In the genomic region with DNA sequence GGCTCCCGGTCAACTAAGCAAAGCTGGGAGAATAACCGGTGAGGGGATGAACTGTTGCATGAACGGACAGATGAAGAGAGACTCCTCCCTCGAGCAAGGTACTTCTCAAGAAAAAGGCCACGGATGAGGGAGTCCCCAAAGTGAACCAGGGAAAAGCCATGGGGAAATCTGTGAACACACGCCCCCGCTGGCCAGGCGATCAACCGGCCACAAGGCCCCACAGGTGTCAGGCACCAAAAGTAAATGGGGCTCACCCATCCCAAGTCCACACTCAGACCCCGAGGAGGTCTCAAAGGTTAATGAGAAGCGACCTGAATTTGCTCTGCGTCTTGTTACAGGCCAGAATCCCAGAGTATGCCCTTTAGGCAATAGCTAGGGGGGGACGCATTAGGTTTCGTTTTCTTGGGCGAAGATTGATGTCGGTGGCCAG, we compare ENCODE assay signal across 8 mouse cellular contexts. TPM values are rescaled to one million over a fixed set of nuclear protein-coding genes. Genes with fewer than 3 reads are reported as not detected.
A peak's percentile ranks its signal among the peaks of the same experiment; 100 is the strongest.
DNase-seq lines count a peak whose midpoint lies in the region; ATAC-seq and TF ChIP-seq lines count a peak whose summit lies in the region.

No protein-coding gene starts in this region.

- TF ChIP-seq CTCF in heart, adult 2 months (IDR thresholded peaks at IDR 0.05) = peak; percentile 29
- no peak for TF ChIP-seq CTCF in forebrain, postnatal 0 days (IDR thresholded peaks at IDR 0.05; ENCODE audit: low read depth)
- peak; percentile 35; the same call in 1 of the 2 replicates for TF ChIP-seq CTCF in hindbrain, postnatal 0 days (IDR thresholded peaks at IDR 0.05; ENCODE audit: low read depth)

- peak overlapping the region; percentile 89 for H3K4me2 ChIP-seq in forebrain, postnatal 0 days (ENCODE audit: low read depth)
- peak overlapping the region; percentile 94 for H3K4me2 ChIP-seq in hindbrain, postnatal 0 days (ENCODE audit: low read depth, low read length)
- H3K4me2 ChIP-seq in liver, embryonic 12.5 days = peak overlapping the region; percentile 88
- peak overlapping the region; percentile 92 for H3K4me2 ChIP-seq in neural tube, embryonic 13.5 days

- intact Hi-C loops in heart, adult 2 months (cut with DNase I) = loop anchor here (1.0 to 2.0 kb wide), 3 partner anchors 18 to 73 kb away; partner anchors contain the start of genes Snapc5, Tipin and Uchl4

- H3K9ac ChIP-seq in heart, adult 2 months (ENCODE audit: low read depth, low read length) = peak overlapping the region; percentile 94
- H3K9ac ChIP-seq in forebrain, postnatal 0 days = peak overlapping the region; percentile 64
- H3K9ac ChIP-seq in hindbrain, postnatal 0 days (replicated peaks; ENCODE audit: low read length) = peak overlapping the region; percentile 70
- peak overlapping the region; percentile 84 for H3K9ac ChIP-seq in liver, embryonic 12.5 days
- H3K9ac ChIP-seq in neural tube, embryonic 13.5 days = peak overlapping the region; percentile 89

- no peak for TF ChIP-seq POLR2A in heart, adult 2 months (IDR thresholded peaks at IDR 0.05; ENCODE audit: insufficient read depth, low read depth, low read length)

- H3K27me3 ChIP-seq in heart, adult 2 months (ENCODE audit: control insufficient read depth, insufficient read depth, low read length) = no peaks in the 10 kb centered on the region
- no peaks in the 10 kb centered on the region for H3K27me3 ChIP-seq in forebrain, postnatal 0 days (ENCODE audit: insufficient read depth, low read length)
- no peaks in the 10 kb centered on the region for H3K27me3 ChIP-seq in hindbrain, postnatal 0 days (ENCODE audit: insufficient read depth, low read length)
- H3K27me3 ChIP-seq in liver, embryonic 12.5 days (replicated peaks) = no peaks in the 10 kb centered on the region
- H3K27me3 ChIP-seq in neural tube, embryonic 13.5 days = no peaks in the 10 kb centered on the region

- no peaks in the 10 kb centered on the region for H3K9me3 ChIP-seq in forebrain, postnatal 0 days (ENCODE audit: low read length)
- no peaks in the 10 kb centered on the region for H3K9me3 ChIP-seq in hindbrain, postnatal 0 days (ENCODE audit: low read length)
- no peaks in the 10 kb centered on the region for H3K9me3 ChIP-seq in liver, embryonic 12.5 days (replicated peaks)
- no peaks in the 10 kb centered on the region for H3K9me3 ChIP-seq in neural tube, embryonic 13.5 days

- H3K79me2 ChIP-seq in heart, adult 2 months (replicated peaks; ENCODE audit: control insufficient read depth, insufficient read depth, low read length) = peaks cover 2% of the 10 kb centered on the region; the same call in 1 of the 2 replicates

- peak overlapping the region; percentile 86 for H3K27ac ChIP-seq in heart, adult 2 months
- H3K27ac ChIP-seq in forebrain, postnatal 0 days (ENCODE audit: low read depth, low read length) = peak overlapping the region; percentile 82
- H3K27ac ChIP-seq in hindbrain, postnatal 0 days = peak overlapping the region; percentile 81
- peak overlapping the region; percentile 90 for H3K27ac ChIP-seq in liver, embryonic 12.5 days
- H3K27ac ChIP-seq in neural tube, embryonic 13.5 days (replicated peaks) = peak overlapping the region; percentile 91

- H3K36me3 ChIP-seq in heart, adult 2 months (ENCODE audit: control insufficient read depth, insufficient read depth, low read length) = peaks cover 10% of the 10 kb centered on the region
- H3K36me3 ChIP-seq in forebrain, postnatal 0 days (ENCODE audit: insufficient read depth) = no peaks in the 10 kb centered on the region
- H3K36me3 ChIP-seq in hindbrain, postnatal 0 days (ENCODE audit: insufficient read depth, low read length) = no peaks in the 10 kb centered on the region
- H3K36me3 ChIP-seq in liver, embryonic 12.5 days = peaks cover 10% of the 10 kb centered on the region
- no peaks in the 10 kb centered on the region for H3K36me3 ChIP-seq in neural tube, embryonic 13.5 days

- ATAC-seq in forebrain, postnatal 0 days = no peak
- ATAC-seq in hindbrain, postnatal 0 days = no peak
- no peak for ATAC-seq in liver, embryonic 12.5 days
- peak; percentile 5; the same call in 1 of the 2 replicates for ATAC-seq in neural tube, embryonic 13.5 days (ENCODE audit: low read depth)

- peaks cover 3% of the 10 kb centered on the region for H3K4me1 ChIP-seq in heart, adult 2 months (ENCODE audit: control insufficient read depth, insufficient read depth, low read length)
- peaks cover 8% of the 10 kb centered on the region; the same call in 1 of the 2 replicates for H3K4me1 ChIP-seq in forebrain, postnatal 0 days (ENCODE audit: insufficient read depth)
- H3K4me1 ChIP-seq in hindbrain, postnatal 0 days (ENCODE audit: insufficient read depth, low read length) = 0 out of 2 replicates have a peak, but pooled peaks cover 9% of the 10 kb centered on the region
- H3K4me1 ChIP-seq in liver, embryonic 12.5 days = peaks cover 38% of the 10 kb centered on the region
- peaks cover 35% of the 10 kb centered on the region for H3K4me1 ChIP-seq in neural tube, embryonic 13.5 days (replicated peaks)

- TF ChIP-seq EP300 in heart, adult 2 months (IDR thresholded peaks at IDR 0.05; ENCODE audit: insufficient read depth, low read depth, low read length) = no peak

- under 1% methylated on average over 16 of the region's 16 CpGs for WGBS in heart, adult 2 months
- 1% methylated on average over 16 of the region's 16 CpGs for WGBS in forebrain, postnatal 0 days
- WGBS in hindbrain, postnatal 0 days = under 1% methylated on average over 16 of the region's 16 CpGs
- 2% methylated on average over 16 of the region's 16 CpGs for WGBS in liver, embryonic 12.5 days (ENCODE audit: insufficient replicate concordance)
- WGBS in neural tube, embryonic 13.5 days = 0% methylated on average over 16 of the region's 16 CpGs

- peak overlapping the region; percentile 94 for H3K4me3 ChIP-seq in heart, adult 2 months
- H3K4me3 ChIP-seq in forebrain, postnatal 0 days (ENCODE audit: low read depth, low read length) = peak overlapping the region; percentile 87
- peak overlapping the region; percentile 96 for H3K4me3 ChIP-seq in hindbrain, postnatal 0 days (ENCODE audit: low read length)
- H3K4me3 ChIP-seq in liver, embryonic 12.5 days = peak overlapping the region; percentile 92
- peak overlapping the region; percentile 91 for H3K4me3 ChIP-seq in neural tube, embryonic 13.5 days

- no peak for DNase-seq in heart, adult 2 months
- no peak for DNase-seq in heart, adult 11 months
- DNase-seq in cerebellum, adult 11-12 months = peak; percentile 28
- DNase-seq in forebrain, postnatal 0 days = no peak
- DNase-seq in hindbrain, postnatal 0 days (ENCODE audit: low spot score) = peak; percentile 28
- no peak for DNase-seq in natural killer cell, adult 2 months (ENCODE audit: low spot score in 2 of 2)

RNA-seq across cellular contexts. Expression of gene Map2k1, which starts 0.8 kb away (rescaled TPM):
- 10 to 100 TPM; 47.2 to 47.5 TPM for total RNA-seq in heart, adult 2 months (2021)
- 30.0 and 43.3 TPM in 2 replicates for polyA plus RNA-seq in heart, adult 2 months (2012; rRNA removed)
- 69.9 and 82.4 TPM in 2 replicates for total RNA-seq in forebrain, postnatal 0 days (2014; rRNA removed)
- 53.1 and 60.8 TPM in 2 replicates for polyA plus RNA-seq in forebrain, postnatal 0 days (2015; fragmentation: Nextera tagmentation; extraction: Ambion mirVana)
- 91.2 and 99.5 TPM in 2 replicates for total RNA-seq in hindbrain, postnatal 0 days (2014; rRNA removed)
- 77.9 and 81.0 TPM in 2 replicates for polyA plus RNA-seq in hindbrain, postnatal 0 days (2015; fragmentation: Nextera tagmentation; extraction: Ambion mirVana)
- 41.2 and 43.8 TPM in 2 replicates for polyA plus RNA-seq in liver, embryonic 12.5 days (2016; fragmentation: Nextera tagmentation; extraction: Ambion mirVana)
- 54.1 and 61.0 TPM in 2 replicates for polyA plus RNA-seq in neural tube, embryonic 13.5 days (2015; fragmentation: Nextera tagmentation; extraction: Ambion mirVana)

RNA-seq across cellular contexts. Expression of gene Uchl4, which starts 17.6 kb away (rescaled TPM):
- 1 to 10 TPM; 2.3 to 2.4 TPM for total RNA-seq in heart, adult 2 months (2021)
- 0.21 and 0.44 TPM in 2 replicates for polyA plus RNA-seq in heart, adult 2 months (2012; rRNA removed)
- 0.62 TPM in 1 of 2 replicates, not detected in the other for total RNA-seq in forebrain, postnatal 0 days (2014; rRNA removed)
- polyA plus RNA-seq in forebrain, postnatal 0 days (2015; fragmentation: Nextera tagmentation; extraction: Ambion mirVana) = 1.8 and 2.3 TPM in 2 replicates
- total RNA-seq in hindbrain, postnatal 0 days (2014; rRNA removed) = 0.47 TPM in 1 of 2 replicates, not detected in the other
- 1.6 and 2.3 TPM in 2 replicates for polyA plus RNA-seq in hindbrain, postnatal 0 days (2015; fragmentation: Nextera tagmentation; extraction: Ambion mirVana)
- polyA plus RNA-seq in liver, embryonic 12.5 days (2016; fragmentation: Nextera tagmentation; extraction: Ambion mirVana) = 1.5 and 2.0 TPM in 2 replicates
- 2.1 and 2.9 TPM in 2 replicates for polyA plus RNA-seq in neural tube, embryonic 13.5 days (2015; fragmentation: Nextera tagmentation; extraction: Ambion mirVana)

RNA-seq across cellular contexts. Expression of gene Tipin, which starts 28.8 kb away (rescaled TPM):
- total RNA-seq in heart, adult 2 months (2021) = 1 to 10 TPM; 9.2 to 9.3 TPM
- polyA plus RNA-seq in heart, adult 2 months (2012; rRNA removed) = 3.8 and 7.2 TPM in 2 replicates
- 81.2 and 85.9 TPM in 2 replicates for total RNA-seq in forebrain, postnatal 0 days (2014; rRNA removed)
- polyA plus RNA-seq in forebrain, postnatal 0 days (2015; fragmentation: Nextera tagmentation; extraction: Ambion mirVana) = 88.0 and 96.5 TPM in 2 replicates
- 40.3 and 83.7 TPM in 2 replicates for total RNA-seq in hindbrain, postnatal 0 days (2014; rRNA removed)
- polyA plus RNA-seq in hindbrain, postnatal 0 days (2015; fragmentation: Nextera tagmentation; extraction: Ambion mirVana) = 97.0 and 101 TPM in 2 replicates
- polyA plus RNA-seq in liver, embryonic 12.5 days (2016; fragmentation: Nextera tagmentation; extraction: Ambion mirVana) = 269 and 280 TPM in 2 replicates
- 78.9 and 80.5 TPM in 2 replicates for polyA plus RNA-seq in neural tube, embryonic 13.5 days (2015; fragmentation: Nextera tagmentation; extraction: Ambion mirVana)

Comparison
In these comparisons a context has a peak if more than half of its experiments do, and no peak if none do; other contexts are left out.
1. DNase-seq: peak in cerebellum, adult 11-12 months (single experiment) and hindbrain, postnatal 0 days (single experiment); none in heart, adult 2 months (0 of 2), heart, adult 11 months (single experiment), forebrain, postnatal 0 days (single experiment) and natural killer cell, adult 2 months (0 of 2).
2. Peak in every context shown above with its lines, with median percentiles within 50 percentile points of each other: H3K27ac ChIP-seq, H3K4me3 ChIP-seq, H3K9ac ChIP-seq and H3K4me2 ChIP-seq.